ENCODE assay signal across 7 mouse cellular contexts in the genomic region with DNA sequence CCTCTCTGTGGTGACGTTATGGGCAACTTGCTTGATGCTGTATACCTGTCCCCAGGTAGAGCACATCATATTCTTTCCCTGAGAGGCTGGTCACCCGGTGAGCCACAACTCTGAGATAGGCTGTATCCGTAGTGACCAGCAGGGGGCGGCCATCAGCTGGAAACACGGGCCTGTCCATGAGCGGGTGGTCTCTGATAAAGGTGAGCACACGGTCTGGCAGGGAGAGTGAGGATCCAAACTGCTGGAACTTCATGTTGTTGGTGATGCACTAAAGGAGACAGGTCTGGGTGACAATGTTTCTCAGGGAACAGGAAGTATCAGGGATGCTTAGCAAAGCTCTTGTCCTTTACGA. TPM values are rescaled to one million over a fixed set of nuclear protein-coding genes. Genes with fewer than 3 reads are reported as not detected.
DNase-seq lines count a peak whose midpoint lies in the region; ATAC-seq lines count a peak whose summit lies in the region.

No protein-coding gene starts in this region.

- H3K4me3 ChIP-seq in embryonic facial prominence, embryonic 11.5 days (ENCODE audit: low read depth, low read length): no peak overlapping the region
- no peak overlapping the region for H3K4me3 ChIP-seq in hindbrain, embryonic 14.5 days (replicated peaks; ENCODE audit: low read length)
- no peak overlapping the region for H3K4me3 ChIP-seq in midbrain, embryonic 14.5 days (replicated peaks; ENCODE audit: low read depth, low read length)
- H3K4me3 ChIP-seq in stomach, embryonic 16.5 days (replicated peaks; ENCODE audit: low read length): no peak overlapping the region

- WGBS in embryonic facial prominence, embryonic 11.5 days: 18% methylated on average over 8 of the region's 8 CpGs
- whole genome bisulfite sequencing in hindbrain, embryonic 14.5 days: 18% methylated on average over 8 of the region's 8 CpGs
- WGBS in midbrain, embryonic 14.5 days: 19% methylated on average over 8 of the region's 8 CpGs
- WGBS in stomach, embryonic 16.5 days: 16% methylated on average over 8 of the region's 8 CpGs

- H3K27me3 ChIP-seq in embryonic facial prominence, embryonic 11.5 days (ENCODE audit: control insufficient read depth, insufficient read depth, low read length): no peaks in the 10 kb centered on the region
- no peaks in the 10 kb centered on the region for H3K27me3 ChIP-seq in hindbrain, embryonic 14.5 days (ENCODE audit: control insufficient read depth, insufficient read depth, low read length)
- no peaks in the 10 kb centered on the region for H3K27me3 ChIP-seq in midbrain, embryonic 14.5 days (ENCODE audit: control insufficient read depth, insufficient read depth, low read length)
- no peaks in the 10 kb centered on the region for H3K27me3 ChIP-seq in stomach, embryonic 16.5 days (ENCODE audit: control insufficient read depth, insufficient read depth, low read length)

- ATAC-seq in embryonic facial prominence, embryonic 11.5 days (replicated peaks; ENCODE audit: insufficient number of reproducible peaks, low FRiP score, low TSS enrichment, low read depth): 0 out of 2 replicates have a peak, but pooled peaks have one; percentile 46
- peak; percentile 58 for ATAC-seq in hindbrain, embryonic 14.5 days (ENCODE audit: low FRiP score)
- peak; percentile 46; the same call in 1 of the 2 replicates for ATAC-seq in midbrain, embryonic 14.5 days (ENCODE audit: low FRiP score, low TSS enrichment)
- ATAC-seq in stomach, embryonic 16.5 days (ENCODE audit: insufficient read depth, low FRiP score): peak; percentile 37; the same call in 1 of the 2 replicates

- intact Hi-C loops in left cerebral cortex, postnatal 4 days (cut with DNase I): loop anchor here (5.0 kb wide), 1 partner anchor 55 kb away; no protein-coding TSS in a partner anchor

- no peaks in the 10 kb centered on the region for H3K36me3 ChIP-seq in embryonic facial prominence, embryonic 11.5 days (replicated peaks; ENCODE audit: control insufficient read depth, insufficient read depth, low read depth, low read length)
- H3K36me3 ChIP-seq in hindbrain, embryonic 14.5 days (replicated peaks; ENCODE audit: control insufficient read depth, insufficient read depth): peaks cover 60% of the 10 kb centered on the region
- H3K36me3 ChIP-seq in midbrain, embryonic 14.5 days (ENCODE audit: control insufficient read depth, insufficient read depth, low read length): peaks cover 42% of the 10 kb centered on the region
- H3K36me3 ChIP-seq in stomach, embryonic 16.5 days (ENCODE audit: control insufficient read depth, insufficient read depth, low read length): no peaks in the 10 kb centered on the region

- H3K27ac ChIP-seq in embryonic facial prominence, embryonic 11.5 days (replicated peaks; ENCODE audit: low read depth, low read length): no peak overlapping the region
- no peak overlapping the region for H3K27ac ChIP-seq in hindbrain, embryonic 14.5 days
- no peak overlapping the region for H3K27ac ChIP-seq in midbrain, embryonic 14.5 days (replicated peaks; ENCODE audit: low read depth, low read length)
- H3K27ac ChIP-seq in stomach, embryonic 16.5 days (ENCODE audit: low read length): no peak overlapping the region

- no peaks in the 10 kb centered on the region for H3K9me3 ChIP-seq in embryonic facial prominence, embryonic 11.5 days (replicated peaks; ENCODE audit: control insufficient read depth, low read length)
- no peaks in the 10 kb centered on the region for H3K9me3 ChIP-seq in hindbrain, embryonic 14.5 days (ENCODE audit: control insufficient read depth, low read length)
- no peaks in the 10 kb centered on the region for H3K9me3 ChIP-seq in midbrain, embryonic 14.5 days (ENCODE audit: control insufficient read depth, low read length)
- H3K9me3 ChIP-seq in stomach, embryonic 16.5 days (replicated peaks; ENCODE audit: control insufficient read depth, low read length): no peaks in the 10 kb centered on the region

- H3K4me1 ChIP-seq in embryonic facial prominence, embryonic 11.5 days (ENCODE audit: control insufficient read depth, insufficient read depth, low read length): no peaks in the 10 kb centered on the region
- no peaks in the 10 kb centered on the region for H3K4me1 ChIP-seq in hindbrain, embryonic 14.5 days (replicated peaks; ENCODE audit: control insufficient read depth, insufficient read depth, low read length)
- no peaks in the 10 kb centered on the region for H3K4me1 ChIP-seq in midbrain, embryonic 14.5 days (ENCODE audit: control insufficient read depth, insufficient read depth, low read length)
- no peaks in the 10 kb centered on the region for H3K4me1 ChIP-seq in stomach, embryonic 16.5 days (ENCODE audit: control insufficient read depth, insufficient read depth, low read length)

- no peak overlapping the region for H3K4me2 ChIP-seq in embryonic facial prominence, embryonic 11.5 days (ENCODE audit: low read depth, low read length)
- no peak overlapping the region for H3K4me2 ChIP-seq in hindbrain, embryonic 14.5 days (replicated peaks)
- H3K4me2 ChIP-seq in midbrain, embryonic 14.5 days (ENCODE audit: low read length): no peak overlapping the region
- no peak overlapping the region for H3K4me2 ChIP-seq in stomach, embryonic 16.5 days (ENCODE audit: low read depth, low read length)

- no peak overlapping the region for H3K9ac ChIP-seq in embryonic facial prominence, embryonic 11.5 days (replicated peaks; ENCODE audit: low read length)
- no peak overlapping the region for H3K9ac ChIP-seq in hindbrain, embryonic 14.5 days
- H3K9ac ChIP-seq in midbrain, embryonic 14.5 days (replicated peaks; ENCODE audit: low read length): no peak overlapping the region
- H3K9ac ChIP-seq in stomach, embryonic 16.5 days (ENCODE audit: low read length): no peak overlapping the region

- DNase-seq in CD4-positive helper T cell, adult 2 months (ENCODE audit: low read depth, low spot score): peak; percentile 50
- peak; percentile 71 for DNase-seq in ES-CJ7 (ENCODE audit: low read depth, low spot score)
- DNase-seq in embryonic facial prominence, embryonic 11.5 days (ENCODE audit: low spot score): peak; percentile 71
- DNase-seq in hindbrain, embryonic 14.5 days (ENCODE audit: low spot score): peak; percentile 57
- DNase-seq in left cerebral cortex, postnatal 4 days: peak; percentile 86
- peak; percentile 73 for DNase-seq in midbrain, embryonic 14.5 days

RNA-seq across cellular contexts. Expression of a gene that starts 21.8 kb away (rescaled TPM):
- polyA plus RNA-seq in embryonic facial prominence, embryonic 11.5 days (2014; fragmentation: Nextera tagmentation; extraction: Ambion mirVana): 0.97 and 1.3 TPM in 2 replicates
- polyA plus RNA-seq in hindbrain, embryonic 14.5 days (2014; fragmentation: Nextera tagmentation; extraction: Ambion mirVana): 14.0 and 14.4 TPM in 2 replicates
- 10 to 100 TPM; 51.3 to 54.0 TPM for total RNA-seq in left cerebral cortex, postnatal 4 days (2021)
- 11.3 and 11.5 TPM in 2 replicates for polyA plus RNA-seq in midbrain, embryonic 14.5 days (2014; fragmentation: Nextera tagmentation; extraction: Ambion mirVana)
- 1.4 and 1.5 TPM in 2 replicates for polyA plus RNA-seq in stomach, embryonic 16.5 days (2015; fragmentation: Nextera tagmentation; extraction: Ambion mirVana)

RNA-seq across cellular contexts. Expression of a gene that starts 28.9 kb away (rescaled TPM):
- polyA plus RNA-seq in embryonic facial prominence, embryonic 11.5 days (2014; fragmentation: Nextera tagmentation; extraction: Ambion mirVana): 0.21 and 0.50 TPM in 2 replicates
- 0.16 TPM in 1 of 2 replicates, not detected in the other for polyA plus RNA-seq in hindbrain, embryonic 14.5 days (2014; fragmentation: Nextera tagmentation; extraction: Ambion mirVana)
- under 1 TPM in 1 of 2 experiments, not detected in 1; 0.44 TPM for total RNA-seq in left cerebral cortex, postnatal 4 days (2021)
- 0.28 TPM in 1 of 2 replicates, not detected in the other for polyA plus RNA-seq in midbrain, embryonic 14.5 days (2014; fragmentation: Nextera tagmentation; extraction: Ambion mirVana)
- 0.26 and 1.0 TPM in 2 replicates for polyA plus RNA-seq in stomach, embryonic 16.5 days (2015; fragmentation: Nextera tagmentation; extraction: Ambion mirVana)
